Mouse (Mus musculus) spleen, postnatal 14 days (tissue): ENCODE results near the gene Card14.
"Not testable (repeated sequence)": the region's sequence is repeated elsewhere in the genome, so short reads cannot be mapped to it uniquely, and the experiment has no call there.

Experiments used
- DNase-seq, 2 experiments: peaks; one replicate each; pipeline ENCODE4 v3.0.0; 2021 to 2022; ENCODE audit warnings: low spot score in 2 of 2

Gene Card14

GRCm38 (mm10) chr11:119307658-119307867 lies at the start of gene Card14:
Gene Card14 (plus strand): TSS chr11:119307768.
- DNase-seq = no peak

- no peak for DNase-seq
These were observed 49.4 kb upstream of the Card14 start for GRCm38 (mm10) chr11:119258216-119258571.

GRCm38 (mm10) chr11:119258572-119259322 lies 48.8 kb upstream of the Card14 start:
- no peak for DNase-seq

- DNase-seq = no peak
These were observed 47.6 kb upstream of the Card14 start for GRCm38 (mm10) chr11:119259977-119260376.

- no peak for DNase-seq
These were observed 43.2 kb upstream of the Card14 start for GRCm38 (mm10) chr11:119264413-119264812.

GRCm38 (mm10) chr11:119265811-119266210 lies 41.8 kb upstream of the Card14 start:
- no peak for DNase-seq

- no peak for DNase-seq
These were observed 40.3 kb upstream of the Card14 start for GRCm38 (mm10) chr11:119267241-119267674.

- DNase-seq = peak; percentile 84 to 93
These were observed 39.6 kb upstream of the Card14 start, which contains the start of gene Gaa for GRCm38 (mm10) chr11:119267768-119268556. Gene Gaa (plus strand): TSS chr11:119267887.

- DNase-seq = no peak
These were observed 38.9 kb upstream of the Card14 start for GRCm38 (mm10) chr11:119268557-119269195.

- DNase-seq = not testable (repeated sequence)
These were observed 35.1 kb upstream of the Card14 start for GRCm38 (mm10) chr11:119272492-119272891.

GRCm38 (mm10) chr11:119273186-119273930 lies 34.2 kb upstream of the Card14 start:
- no peak for DNase-seq

GRCm38 (mm10) chr11:119281030-119281429 lies 26.5 kb upstream of the Card14 start:
- no peak for DNase-seq

GRCm38 (mm10) chr11:119285791-119286527 lies 21.6 kb upstream of the Card14 start:
- no peak for DNase-seq

- DNase-seq = no peak
These were observed 20.2 kb upstream of the Card14 start for GRCm38 (mm10) chr11:119287207-119287992.

GRCm38 (mm10) chr11:119292861-119293260 lies 14.7 kb upstream of the Card14 start:
- not testable (repeated sequence) for DNase-seq

GRCm38 (mm10) chr11:119297996-119298395 lies 9.6 kb upstream of the Card14 start:
- no peak for DNase-seq

GRCm38 (mm10) chr11:119298917-119299316 lies 8.7 kb upstream of the Card14 start:
- DNase-seq = no peak

- peak; percentile 95 to 97 for DNase-seq
These were observed 8.0 kb upstream of the Card14 start, which contains the start of gene Eif4a3 for GRCm38 (mm10) chr11:119299391-119300245. Gene Eif4a3 (minus strand): TSS chr11:119300089.

- no peak for DNase-seq
These were observed 7.2 kb upstream of the Card14 start for GRCm38 (mm10) chr11:119300246-119300935.
